Mouse (Mus musculus) small intestine, adult 2 months (tissue): ENCODE data around the gene Iqgap1.

Source experiments
- CTCF ChIP-seq: fragments of 200-500 bp; IDR thresholded peaks from 2 replicates; pipeline ENCODE4 v1.5.1; 2012; ENCODE audit warnings: low read depth, mild to moderate bottlenecking, control low read depth, inconsistent platforms, low read length, moderate library complexity, mixed read lengths; ENCODE audit not compliant: insufficient replicate concordance, insufficient read length; ENCODE audit errors: extremely low read depth
- POLR2A ChIP-seq: fragments of 200-500 bp; IDR thresholded peaks from 2 replicates; pipeline ENCODE4 v1.6.1; 2012; ENCODE audit warnings: low read depth, mild to moderate bottlenecking, control low read depth, inconsistent platforms, low read length, moderate library complexity

DNA sequence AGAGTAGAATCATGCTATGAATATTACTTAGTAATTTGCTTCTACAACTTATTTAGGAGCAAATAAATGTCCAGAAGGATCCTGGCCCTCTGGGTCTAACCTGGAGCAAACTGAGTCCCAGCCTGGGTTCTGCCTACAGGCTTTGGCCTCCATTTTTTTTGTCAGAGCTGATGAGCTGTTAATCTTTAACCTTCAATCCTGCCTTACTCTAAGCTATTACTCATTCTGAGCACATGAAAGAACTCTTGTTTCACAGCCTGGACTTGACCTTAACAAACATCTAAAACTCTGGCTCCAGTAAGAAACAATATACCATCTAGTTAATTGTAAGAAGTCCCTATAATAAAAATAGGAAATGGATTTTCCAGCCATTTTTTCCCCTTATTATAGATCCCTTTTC lies 14.0 kb upstream of the Iqgap1 start:
- no peak for TF ChIP-seq CTCF
- TF ChIP-seq POLR2A: no peak
